Mouse (Mus musculus) forebrain, embryonic 16.5 days (tissue): ENCODE data around the gene Pi4kb. TPM values are rescaled to one million over a fixed set of nuclear protein-coding genes. Genes with fewer than 3 reads are reported as not detected.

Source experiments
- microRNA-seq: library from miRNA; unstranded; fragments of <30 nt; microRNA quantifications from one replicate; pipeline ENCODE4, GENCODE M21; 2017
- polyA plus RNA-seq: library from polyadenylated mRNA; unstranded; fragments of >200 nt; fragmentation: Nextera tagmentation; extraction: Ambion mirVana; gene quantifications from 2 replicates; pipeline ENCODE4 v1.2.1, GENCODE M21; 2015

The Pi4kb gene
- polyA plus RNA-seq, 1 experiment from 2014 or later = 26.4 TPM

Small RNA genes lying within 50 kb of the gene (microRNA-seq; reads per million reads assigned to microRNA genes)
- 2.1 reads per million, percentile 3 among the genes with 10 or more reads in this experiment for gene Mir7013

Other genes with a start within 250 kb of the Pi4kb start
- gene Cgn, start 188.2 kb upstream of the Pi4kb start, polyA plus RNA-seq = 4.9 and 9.0 TPM in 2 replicates
- 24.4 and 27.9 TPM in 2 replicates for gene Pogz, start 137.2 kb upstream of the Pi4kb start, polyA plus RNA-seq
- 366 and 371 TPM in 2 replicates for gene Psmb4, start 87.8 kb upstream of the Pi4kb start, polyA plus RNA-seq
- gene Selenbp1, start 41.7 kb upstream of the Pi4kb start, polyA plus RNA-seq = 8.5 and 11.6 TPM in 2 replicates
- 6.1 and 6.7 TPM in 2 replicates for gene Rfx5, start 20.7 kb upstream of the Pi4kb start, polyA plus RNA-seq
- 20.0 and 20.7 TPM in 2 replicates for gene Zfp687, start 40.7 kb downstream of the Pi4kb start, polyA plus RNA-seq
- gene Psmd4, start 67.9 kb downstream of the Pi4kb start, polyA plus RNA-seq = 286 and 291 TPM in 2 replicates
- gene Pip5k1a, start 132.2 kb downstream of the Pi4kb start, polyA plus RNA-seq = 20.3 and 21.7 TPM in 2 replicates
- 230 and 233 TPM in 2 replicates for gene Vps72, start 136.3 kb downstream of the Pi4kb start, polyA plus RNA-seq
- gene Tmod4, start 149.7 kb downstream of the Pi4kb start, polyA plus RNA-seq = 0.65 and 0.91 TPM in 2 replicates
- 90.1 and 93.1 TPM in 2 replicates for gene Scnm1, start 159.3 kb downstream of the Pi4kb start, polyA plus RNA-seq
- gene Lysmd1, start 159.4 kb downstream of the Pi4kb start, polyA plus RNA-seq = 41.9 and 46.6 TPM in 2 replicates
- gene Tnfaip8l2, start 167.6 kb downstream of the Pi4kb start, polyA plus RNA-seq = 2.1 and 2.5 TPM in 2 replicates
- 21.4 and 22.6 TPM in 2 replicates for gene Sema6c, start 185.7 kb downstream of the Pi4kb start, polyA plus RNA-seq
- gene Gabpb2, start 243.2 kb downstream of the Pi4kb start, polyA plus RNA-seq = 4.2 and 5.6 TPM in 2 replicates